Mouse (Mus musculus) adrenal gland, postnatal 36 days (tissue): ENCODE data around the gene Calcrl. TPM values are rescaled to one million over a fixed set of nuclear protein-coding genes. Genes with fewer than 3 reads are reported as not detected.

Source experiments
- DNase-seq, 2 experiments: peaks; one replicate each; pipeline ENCODE4 v3.0.0; 2021; ENCODE audit warnings: mixed read lengths in 1 of 2
- long read RNA-seq, 2 experiments: library from polyadenylated mRNA; stranded (forward); transcript quantifications; one replicate each; pipeline ENCODE4 v2.0.0; 2021; ENCODE audit warnings: borderline sequencing depth in 2 of 2
- total RNA-seq, 2 experiments: library from RNA; stranded (reverse); gene quantifications; 2 replicates each; pipeline ENCODE4 v1.2.3; 2021

Gene Calcrl
- total RNA-seq: 10 to 100 TPM; 19.9 to 38.5 TPM
- long read RNA-seq, experiment 1, partial matches to known transcripts: 0 of 2 reads
- long read RNA-seq, experiment 1, other reads (novel, unspliced or antisense): 2 of 2 reads
- long read RNA-seq, experiment 2: 0 reads

DNA sequence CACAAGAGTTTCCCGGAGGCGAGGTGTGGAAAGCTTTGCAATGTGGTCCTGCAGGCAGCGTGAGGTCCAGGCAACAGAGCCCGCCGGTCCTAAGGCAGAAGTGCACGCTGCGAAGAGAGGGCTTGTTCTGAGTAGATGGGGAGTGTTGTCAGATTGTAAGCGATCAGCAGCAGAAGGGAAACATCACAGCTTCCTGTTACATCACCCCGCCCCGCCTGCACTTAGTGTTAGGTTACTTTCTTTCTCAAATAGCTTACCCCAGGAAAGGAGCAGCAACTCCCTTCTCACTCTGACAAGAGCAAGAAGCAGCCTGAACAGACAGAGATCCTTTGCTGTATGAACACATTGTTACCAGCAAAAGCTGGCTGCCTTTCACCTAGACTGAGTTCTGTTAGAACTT lies at the start of gene Calcrl:
Gene Calcrl (minus strand): TSS at position 274 of the 400 bp plus-strand sequence.
- DNase-seq: peak; percentile 66 to 79

DNA sequence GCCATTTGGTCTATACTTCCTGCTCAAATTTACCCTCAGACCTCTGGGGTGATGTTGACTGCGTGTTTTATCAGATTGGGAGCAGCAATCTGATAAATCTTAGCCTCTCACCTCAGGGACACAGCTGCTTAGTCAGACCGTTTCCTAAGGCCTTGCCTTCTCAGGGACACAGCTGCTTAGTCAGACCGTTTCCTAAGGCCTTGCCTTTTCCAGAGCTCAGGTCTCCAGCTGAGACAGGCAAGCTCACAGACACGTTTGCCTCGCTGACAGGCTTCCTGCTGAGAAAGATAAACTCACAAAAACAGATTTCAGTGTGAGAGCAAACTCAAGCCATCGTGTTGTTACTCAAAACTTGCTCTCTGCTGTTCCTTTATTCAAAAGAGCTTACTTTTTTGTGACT lies 49.4 kb upstream of the Calcrl start:
- peak; percentile 57 to 62 for DNase-seq

DNA sequence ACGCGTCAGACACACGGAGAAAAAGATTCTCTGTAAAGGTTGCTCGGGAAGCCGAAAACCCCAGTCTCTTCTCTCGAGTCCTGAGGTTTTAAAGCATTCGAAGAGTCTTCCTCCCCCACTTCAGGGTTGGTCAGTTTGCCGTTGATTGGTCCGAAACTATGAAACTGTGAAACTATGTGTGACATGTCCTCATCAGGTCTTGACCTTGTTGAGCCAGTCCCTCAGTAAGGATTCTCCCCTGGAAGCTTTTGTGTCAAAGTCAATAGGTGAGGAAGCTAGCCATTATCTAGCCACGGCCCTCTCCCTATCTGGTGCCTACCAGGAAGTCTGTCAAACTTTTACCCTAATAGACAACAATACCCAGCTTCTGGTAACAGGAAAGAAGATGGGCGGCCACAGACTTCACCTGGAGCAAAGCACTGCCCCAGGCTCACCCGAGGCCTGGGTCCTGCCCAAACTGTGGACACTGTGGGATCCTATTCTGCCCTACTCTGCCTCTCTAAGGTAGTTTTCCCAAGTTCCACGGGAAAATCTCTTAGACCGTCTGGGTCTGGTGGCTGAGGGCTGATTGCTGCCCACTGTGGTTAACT lies 48.8 kb upstream of the Calcrl start:
- no peak for DNase-seq

DNA sequence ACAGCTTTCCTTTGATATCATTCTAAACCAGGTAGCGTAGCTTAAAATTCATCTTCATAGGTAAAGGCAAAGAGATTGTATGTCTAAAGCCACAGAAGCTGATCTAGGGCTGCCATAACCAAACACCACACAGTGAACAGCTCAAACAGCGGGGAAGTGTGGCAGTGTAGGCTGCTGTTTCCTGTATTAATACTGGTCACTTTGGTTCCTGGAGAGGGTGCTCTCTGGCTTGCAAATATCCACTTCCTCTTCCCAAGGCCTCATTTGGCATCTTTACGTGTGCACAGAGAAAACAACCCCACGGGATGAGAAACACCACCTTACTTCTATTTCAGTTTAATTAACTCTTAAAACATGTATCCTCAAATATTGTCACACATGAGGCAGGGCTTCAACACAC lies 42.2 kb upstream of the Calcrl start:
- no peak for DNase-seq

DNA sequence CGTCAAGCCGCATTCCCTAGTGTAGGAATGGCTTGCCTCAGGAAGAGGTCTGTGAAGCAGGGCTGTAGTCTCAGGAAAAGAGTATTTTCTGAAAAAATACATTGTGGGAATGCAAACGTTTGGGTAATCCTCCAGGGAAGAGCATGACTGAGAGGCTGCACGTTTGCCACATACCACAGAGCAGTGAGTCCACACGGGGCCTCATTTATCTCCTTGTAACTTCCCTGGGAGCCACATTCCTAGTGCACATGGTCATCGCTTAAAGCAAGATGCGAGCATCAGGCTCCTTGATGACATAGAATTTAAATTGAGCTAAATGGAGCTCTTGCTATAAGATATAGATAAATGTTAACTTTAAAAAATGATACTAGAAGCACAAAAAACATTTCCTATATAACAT lies 39.7 kb upstream of the Calcrl start:
- no peak for DNase-seq

DNA sequence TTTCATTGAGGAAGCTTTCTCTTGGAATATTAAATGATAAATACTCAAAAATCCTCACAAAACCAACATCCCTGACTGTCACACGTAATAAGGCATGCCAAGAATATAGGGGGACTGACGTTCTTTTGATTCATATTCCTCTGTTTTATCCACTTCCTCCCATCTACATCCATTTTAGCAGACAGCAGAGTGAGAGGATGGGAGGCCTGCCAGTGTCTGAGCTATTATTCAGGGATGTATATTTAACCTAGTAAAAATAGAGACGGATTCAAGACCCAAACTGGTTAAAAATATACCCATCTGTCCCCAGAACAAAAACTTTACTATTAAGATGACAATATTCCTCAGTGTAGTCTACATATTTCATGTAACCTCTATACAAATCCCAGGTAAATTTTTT lies 37.2 kb upstream of the Calcrl start:
- no peak for DNase-seq

DNA sequence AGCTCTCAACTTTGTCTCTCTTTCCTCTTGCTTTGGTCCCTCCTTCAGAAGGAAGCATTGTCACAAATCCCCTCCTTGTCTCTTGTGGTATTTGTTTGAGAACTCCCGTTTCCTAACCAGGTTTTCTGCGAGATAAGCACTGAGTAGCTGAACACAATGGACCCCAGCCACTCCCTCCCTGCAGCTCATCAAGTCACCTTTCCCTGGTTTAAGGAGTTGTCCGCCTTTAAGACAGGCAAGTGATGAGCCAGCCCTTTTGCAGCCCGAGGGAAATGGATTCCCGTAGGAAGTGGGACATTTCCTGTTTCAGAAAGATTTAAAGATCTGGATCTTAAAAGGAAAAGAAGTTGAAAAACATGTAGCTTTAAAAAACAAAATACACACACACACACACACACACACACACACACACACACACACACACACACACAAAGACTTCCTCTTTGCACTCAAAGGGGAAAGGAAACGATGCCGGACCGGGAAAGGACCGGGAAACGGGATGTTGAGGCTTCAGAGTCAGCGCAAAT lies 34.5 kb upstream of the Calcrl start:
- DNase-seq: peak in 1 of 2 experiments; percentile 37

DNA sequence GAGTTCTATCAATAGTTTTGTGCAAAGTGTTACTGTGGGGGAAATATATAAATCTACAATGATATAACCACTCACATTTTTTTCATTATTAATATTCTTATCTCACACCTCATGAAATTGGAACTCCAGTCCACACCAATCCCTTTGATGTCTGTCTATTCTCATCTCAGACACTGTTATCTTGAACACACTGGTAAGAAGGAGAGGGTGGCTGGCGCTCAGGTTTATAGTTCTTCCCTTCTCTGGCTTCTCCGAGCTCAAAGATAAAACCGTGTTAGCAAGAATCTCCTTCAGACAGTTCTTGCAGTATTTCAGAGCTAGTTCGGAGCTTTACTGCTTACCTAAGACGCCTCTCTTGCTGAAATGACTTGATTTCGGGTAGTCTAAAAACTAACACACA lies 32.0 kb upstream of the Calcrl start:
- no peak for DNase-seq

DNA sequence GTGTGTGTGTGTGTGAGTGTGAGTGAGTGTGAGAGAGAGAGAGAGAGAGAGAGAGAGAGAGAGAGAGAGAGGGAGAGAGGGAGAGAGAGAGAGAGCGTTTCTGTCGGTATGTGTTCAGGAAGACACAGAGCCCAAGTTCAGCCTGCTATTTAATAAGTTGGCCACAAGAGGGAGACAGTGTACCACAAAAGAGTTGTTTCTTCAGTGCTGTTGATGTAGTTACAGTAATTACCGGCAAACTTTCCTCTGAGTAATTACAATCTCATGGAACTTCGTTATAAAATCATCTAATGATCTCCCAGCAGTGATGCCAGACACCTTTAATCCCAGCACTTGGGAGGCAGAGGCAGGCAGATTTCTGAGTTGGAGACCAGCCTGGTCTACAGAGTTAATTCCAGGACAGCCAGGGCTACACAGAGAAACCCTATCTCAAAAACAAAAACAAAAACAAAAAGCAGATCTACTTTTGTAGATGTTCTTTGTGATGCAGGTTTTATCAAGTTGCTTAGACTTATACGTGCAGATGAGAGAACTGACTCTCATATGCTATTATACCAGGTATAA lies 30.1 kb upstream of the Calcrl start:
- DNase-seq: peak in 1 of 2 experiments; percentile 63

DNA sequence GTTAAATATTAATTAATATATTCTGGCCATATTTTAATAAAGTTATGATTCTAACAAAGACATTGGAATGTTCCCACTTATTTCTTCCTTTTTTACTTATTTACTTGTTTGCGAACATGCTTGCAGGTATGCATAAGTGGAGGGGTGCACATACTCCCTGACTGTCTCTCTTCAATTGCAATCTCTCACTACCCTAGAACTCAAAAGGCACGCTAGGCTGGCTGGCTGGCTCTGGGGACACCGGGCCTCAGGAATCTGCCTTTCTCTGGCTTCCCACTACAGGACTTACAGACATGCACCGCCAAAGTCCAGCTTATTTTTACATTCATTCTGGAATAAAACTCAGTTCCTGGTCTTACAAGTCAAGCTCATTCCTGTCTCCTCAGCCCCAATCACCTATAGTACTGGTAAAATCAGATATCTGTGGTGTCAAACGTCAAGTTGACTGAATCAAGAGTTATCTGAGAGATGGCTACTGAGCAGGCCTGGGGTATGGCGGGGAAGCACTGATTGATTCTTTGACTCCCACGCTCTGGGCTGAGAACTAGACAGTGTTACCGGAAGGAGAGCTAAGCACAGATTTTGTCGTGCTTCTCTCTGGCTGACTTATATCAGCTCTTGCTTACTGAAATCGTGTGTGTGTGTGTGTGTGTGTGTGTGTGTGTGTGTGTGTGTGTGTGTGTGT lies 29.5 kb upstream of the Calcrl start:
- no peak for DNase-seq

DNA sequence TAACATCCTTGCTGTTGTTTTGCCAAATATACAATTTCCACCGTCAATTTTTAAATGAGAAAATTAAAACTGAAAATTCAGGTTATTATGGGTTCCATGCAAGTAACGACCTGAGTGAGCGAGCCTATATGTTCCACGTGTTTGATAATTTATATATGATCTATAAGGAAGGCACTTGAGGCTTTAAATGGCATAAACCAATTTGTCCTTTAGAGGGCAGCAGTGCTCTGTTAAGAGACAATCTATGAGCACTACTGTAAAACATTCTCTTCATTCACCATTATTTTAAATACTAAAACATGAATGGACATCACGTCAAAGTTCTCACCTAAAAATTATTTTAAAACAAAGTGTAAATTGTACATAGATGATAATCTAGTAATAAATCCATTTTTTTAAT lies 28.8 kb upstream of the Calcrl start:
- DNase-seq: no peak

DNA sequence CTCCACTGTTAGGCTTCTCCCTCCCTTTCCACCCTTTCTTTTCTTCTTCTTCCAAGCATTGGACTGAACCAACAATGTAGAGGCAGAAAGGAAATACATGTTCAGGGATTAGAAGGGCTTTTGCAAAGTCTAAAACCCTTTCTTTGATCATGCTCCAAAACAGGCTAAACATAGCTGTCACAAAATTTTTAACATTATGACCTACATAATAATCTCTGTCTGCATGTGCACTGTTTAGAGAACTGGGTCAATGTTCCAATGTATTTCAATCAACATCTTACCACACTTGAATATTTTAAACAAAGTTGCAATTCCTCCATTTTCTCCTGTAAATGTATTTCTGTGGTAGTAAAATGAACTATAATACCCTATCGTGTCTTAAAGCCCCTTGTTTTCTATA lies 20.3 kb upstream of the Calcrl start:
- DNase-seq: no peak

DNA sequence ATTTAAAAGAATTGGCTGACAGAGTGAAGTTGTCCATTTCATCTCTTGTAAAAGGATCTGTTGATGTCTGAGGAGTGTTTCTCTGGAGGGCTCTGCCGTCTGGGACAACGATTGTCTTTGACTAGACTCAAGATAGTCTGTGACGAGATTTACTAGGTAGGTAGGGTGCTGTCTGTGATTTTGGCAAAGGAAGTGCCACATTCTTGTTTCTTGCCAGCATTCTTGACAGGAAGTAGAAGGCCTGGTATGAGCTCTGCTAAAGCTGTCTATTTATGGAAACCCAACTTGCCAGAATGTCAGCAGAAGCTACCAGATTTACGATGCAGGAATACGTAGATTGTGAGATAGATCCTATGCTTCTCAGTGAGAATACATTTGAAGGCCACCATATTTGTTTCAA lies 16.7 kb upstream of the Calcrl start:
- no peak for DNase-seq

DNA sequence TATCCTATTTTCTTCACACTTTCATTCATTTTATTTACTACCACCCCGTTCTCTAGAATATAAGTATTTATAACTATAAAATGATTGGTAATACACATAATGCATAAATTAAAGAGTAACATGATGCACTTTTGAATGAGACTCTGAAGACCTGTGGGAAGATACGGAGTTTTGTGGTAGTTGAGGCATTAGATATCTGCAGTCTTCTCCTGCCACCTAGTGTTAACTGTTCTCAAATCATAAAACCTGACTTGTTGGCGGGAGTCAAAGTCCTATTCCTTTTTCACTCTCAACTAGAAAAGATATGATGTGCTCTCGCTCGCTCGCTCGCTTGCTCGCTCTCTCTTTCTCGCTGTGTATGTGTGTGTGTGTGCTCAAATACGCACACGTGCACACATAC lies 4.5 kb upstream of the Calcrl start:
- DNase-seq: no peak

DNA sequence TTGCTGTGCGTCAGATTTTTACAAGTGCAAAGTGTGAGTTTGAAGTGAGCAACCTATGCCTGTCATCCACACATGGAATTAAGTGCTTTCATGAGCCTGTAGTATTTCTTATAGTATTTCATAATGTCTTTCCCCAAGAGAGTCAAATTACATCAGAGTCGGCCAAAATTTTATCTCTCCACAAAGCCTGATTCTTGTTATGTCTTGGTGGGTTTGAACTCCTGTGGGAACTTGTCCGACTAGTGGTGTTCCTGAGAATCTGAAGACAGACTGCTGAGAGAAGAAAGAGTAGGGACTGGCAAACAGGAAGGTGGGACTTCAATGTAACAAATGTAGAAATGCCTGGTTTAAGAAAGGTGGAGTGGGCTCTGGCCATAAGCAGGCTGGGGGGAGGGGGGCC lies 3.6 kb upstream of the Calcrl start:
- DNase-seq: no peak

DNA sequence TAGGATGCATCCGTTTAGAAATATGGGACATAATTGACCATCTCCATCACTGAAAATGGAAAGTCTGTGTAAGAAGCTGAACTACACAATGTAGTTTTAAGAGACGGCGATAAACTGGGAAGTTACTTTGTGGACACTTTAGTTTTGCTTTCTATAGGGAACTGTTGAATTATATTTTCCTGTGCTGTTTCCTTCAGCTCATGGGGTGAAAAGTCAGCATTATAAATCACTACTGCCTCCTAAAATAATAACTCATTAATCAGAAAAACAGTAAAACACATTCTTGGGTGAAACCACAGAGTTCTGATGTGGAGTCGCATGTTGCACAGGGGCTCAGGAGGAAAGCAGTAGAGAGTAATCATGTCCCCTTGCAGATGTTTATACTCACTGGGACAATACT lies 1.3 kb upstream of the Calcrl start:
- DNase-seq: no peak

DNA sequence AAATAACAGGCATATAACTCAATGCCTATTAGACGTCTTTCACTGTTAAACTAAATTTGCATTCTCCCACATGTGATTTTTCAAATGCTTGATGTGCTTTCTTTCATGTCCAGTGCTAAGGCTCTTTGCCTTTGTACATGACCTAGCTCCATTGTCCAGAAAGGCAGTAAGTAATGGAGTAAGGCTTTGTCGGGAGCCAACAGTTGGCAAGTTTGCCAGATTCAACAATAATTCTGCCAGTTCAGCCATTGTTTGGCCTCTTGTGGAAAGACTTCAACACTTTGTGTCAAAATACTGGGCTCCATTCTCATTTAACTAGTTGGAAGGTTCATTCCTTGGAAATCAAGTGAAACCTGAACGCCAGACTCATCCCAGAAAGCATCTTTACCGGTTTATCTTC lies 8.7 kb downstream of the Calcrl start:
- DNase-seq: no peak

DNA sequence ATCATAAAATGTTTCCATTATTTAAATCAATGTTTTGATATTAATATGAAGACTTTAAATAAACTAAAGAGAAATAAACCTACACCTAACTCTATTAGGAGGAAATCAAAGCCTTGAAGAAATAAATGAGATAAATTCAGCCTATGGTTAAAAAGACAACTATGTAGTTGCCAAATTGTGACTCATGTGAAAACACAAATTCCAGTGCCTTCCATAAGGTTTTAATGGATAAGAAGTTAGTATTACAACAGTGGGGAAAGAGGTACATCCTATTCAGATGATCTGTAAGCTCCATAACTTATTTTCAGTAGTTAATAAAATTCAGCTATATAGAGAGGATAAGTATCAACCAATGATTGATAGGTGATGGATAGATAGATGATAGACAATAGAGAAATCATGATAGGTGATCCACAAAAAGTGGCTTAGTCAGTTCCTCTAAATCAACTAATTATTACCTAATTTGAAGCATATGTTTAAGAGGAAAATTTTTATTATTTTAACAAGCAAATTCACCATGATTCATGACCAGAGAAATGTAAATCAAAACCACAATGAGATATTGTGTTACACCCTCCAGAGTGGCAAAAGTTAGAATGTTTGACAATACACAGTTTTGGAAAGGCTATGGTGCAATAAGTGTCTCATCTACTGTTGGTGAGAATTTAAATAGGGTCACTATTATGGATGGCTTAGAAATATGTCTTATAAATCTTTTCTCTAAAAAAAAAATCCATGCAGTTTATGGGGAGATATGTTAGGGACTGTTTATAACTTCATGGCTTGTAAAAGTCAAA lies 15.2 kb downstream of the Calcrl start:
- no peak for DNase-seq

DNA sequence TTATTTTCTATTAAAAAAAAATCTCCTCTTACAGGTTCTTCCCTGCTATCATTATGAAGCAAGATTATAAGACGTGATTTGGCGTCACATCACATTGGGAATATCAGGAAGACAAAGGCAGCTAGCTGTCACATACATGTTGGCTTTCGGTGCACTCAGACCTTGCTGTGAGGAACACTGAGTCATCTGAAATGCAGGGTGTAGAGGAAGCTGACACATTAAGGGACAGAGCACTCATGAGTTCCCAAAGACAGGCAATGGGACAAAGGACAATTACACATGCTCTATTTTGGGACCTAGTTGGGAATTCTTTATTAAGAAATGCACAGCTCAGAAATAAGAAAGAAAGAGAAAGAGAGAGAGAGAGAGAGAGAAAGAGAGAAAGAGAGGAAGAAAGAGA lies 20.4 kb downstream of the Calcrl start:
- DNase-seq: no peak

DNA sequence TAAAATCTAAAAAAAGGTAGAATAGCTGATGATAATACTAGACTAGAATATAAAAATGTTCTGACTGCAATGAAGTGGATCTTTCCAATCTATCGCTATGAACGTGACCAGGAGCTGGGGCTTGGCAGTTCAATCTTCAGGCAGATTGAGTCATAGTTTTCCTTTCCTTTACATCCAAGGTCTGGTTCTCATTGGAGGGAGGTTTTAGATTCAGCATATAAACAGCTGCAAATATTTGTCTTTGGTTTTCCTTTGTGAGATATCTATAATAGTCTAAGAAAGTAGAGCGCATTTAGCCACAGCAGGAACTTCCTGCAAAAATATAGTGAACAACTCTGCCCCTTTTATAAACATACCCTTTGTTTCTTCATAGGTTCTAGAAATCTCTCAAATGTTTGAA lies 22.5 kb downstream of the Calcrl start:
- no peak for DNase-seq

DNA sequence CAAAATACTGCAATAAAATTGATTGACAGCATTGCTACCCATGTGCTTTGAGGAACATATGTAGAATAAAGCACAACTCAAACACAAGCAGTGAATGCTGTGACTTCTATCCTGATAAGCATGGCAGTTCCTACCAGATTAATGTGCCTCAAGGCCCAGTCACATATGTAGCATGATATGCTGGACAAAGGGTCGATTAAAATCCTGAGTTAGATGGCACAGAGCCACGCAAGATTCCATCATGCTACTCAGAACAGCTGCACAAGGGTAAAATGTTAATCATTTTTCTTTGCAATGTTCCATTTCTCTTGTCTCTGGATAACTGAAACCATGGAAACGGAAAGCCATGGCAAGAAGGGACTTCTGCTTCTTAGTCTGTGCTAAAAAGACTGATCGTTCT lies 28.7 kb downstream of the Calcrl start:
- no peak for DNase-seq

DNA sequence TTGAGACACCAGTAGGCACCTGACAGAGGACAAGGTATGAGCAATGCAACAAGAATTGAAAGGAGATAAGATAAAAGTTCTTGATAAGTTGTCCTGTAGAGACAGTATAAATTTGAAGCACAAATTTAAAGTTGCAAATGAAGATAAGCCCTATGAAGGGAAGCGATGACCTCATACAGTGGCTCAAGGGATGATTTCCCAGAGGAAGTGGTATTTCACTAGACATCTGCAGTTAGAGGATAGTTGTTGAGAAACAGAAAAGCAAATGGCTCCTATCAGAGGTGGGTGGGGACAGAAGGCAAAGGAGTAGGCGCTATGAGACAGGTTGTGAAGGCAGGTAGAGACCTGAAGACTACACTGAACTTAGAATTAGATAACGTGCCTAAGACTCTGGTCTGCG lies 32.0 kb downstream of the Calcrl start:
- no peak for DNase-seq

DNA sequence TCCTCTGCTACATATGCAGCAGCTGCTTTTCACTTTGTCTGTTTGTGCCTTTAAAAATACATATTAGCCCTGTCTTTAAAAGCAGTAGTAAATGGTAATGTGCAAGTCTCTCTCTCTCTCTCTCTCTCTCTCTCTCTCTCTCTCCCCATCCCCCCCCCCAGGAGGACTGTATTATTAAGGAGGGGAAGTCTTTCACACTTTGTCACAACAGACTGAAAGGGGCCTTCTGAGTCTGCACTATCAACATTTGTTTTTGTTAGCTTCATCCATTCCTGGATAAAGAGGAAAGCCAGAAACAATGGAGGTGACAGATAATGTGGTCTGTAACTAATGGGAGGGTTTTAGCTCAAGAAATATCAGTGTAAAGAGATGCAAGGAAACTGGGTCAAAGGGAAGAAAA lies 36.1 kb downstream of the Calcrl start:
- no peak for DNase-seq
